Mouse (Mus musculus) heart, adult 9 months (tissue): ENCODE data around the gene Tmem50a.
A peak's percentile ranks its signal among the peaks of the same experiment; 100 is the strongest.

Experiments used
- DNase-seq, 2 experiments: peaks; one replicate each; pipeline ENCODE4 v3.0.0; 2022; ENCODE audit warnings: low spot score in 2 of 2

Tmem50a gene

DNA sequence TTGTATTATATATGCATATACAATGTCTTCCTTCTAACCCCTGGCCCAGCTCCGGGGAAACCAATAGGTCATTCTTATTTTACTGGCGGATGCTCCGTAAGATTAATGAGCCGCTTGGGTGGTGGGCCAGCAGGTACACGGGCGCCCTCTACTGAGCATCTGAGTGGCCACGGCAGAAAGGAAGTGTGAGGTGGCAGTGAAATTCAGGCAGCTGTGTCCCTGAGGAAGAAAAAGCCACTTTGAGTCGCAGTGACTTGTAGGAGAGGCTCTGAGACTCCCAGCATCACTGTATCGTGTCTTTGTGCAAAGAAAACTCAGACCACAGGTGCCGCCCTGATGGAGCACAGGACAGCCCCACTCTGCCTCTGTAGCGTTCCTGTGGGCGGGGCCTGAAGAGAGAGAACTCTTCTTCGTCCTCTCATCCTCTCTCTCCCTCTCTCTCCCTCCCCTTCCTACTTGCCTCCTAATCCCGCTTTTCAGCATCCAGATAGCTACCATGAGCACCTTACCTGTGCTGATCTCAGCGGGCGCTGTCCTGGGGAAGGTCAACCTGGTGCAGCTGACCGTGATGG is 35.3 kb downstream of the Tmem50a start:
- DNase-seq: peak in 1 of 2 experiments; percentile 58

DNA sequence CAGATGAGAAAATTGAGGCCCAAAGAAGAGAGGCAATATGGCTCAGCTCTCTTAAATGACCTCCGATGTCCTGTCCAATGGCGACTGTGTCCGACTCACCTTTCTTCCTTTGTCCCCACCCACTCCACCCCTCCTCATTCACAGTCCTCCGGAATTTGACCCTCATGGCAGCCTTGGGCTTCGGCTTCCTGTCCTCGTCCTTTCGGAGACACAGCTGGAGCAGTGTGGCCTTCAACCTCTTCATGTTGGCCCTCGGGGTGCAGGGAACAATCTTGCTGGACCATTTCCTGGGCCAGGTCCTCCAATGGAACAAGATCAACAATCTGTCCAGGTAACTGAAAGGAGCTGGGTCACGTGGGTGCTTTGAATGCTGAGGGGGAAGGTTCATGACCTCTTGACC is 38.7 kb downstream of the Tmem50a start:
- no peak for DNase-seq

DNA sequence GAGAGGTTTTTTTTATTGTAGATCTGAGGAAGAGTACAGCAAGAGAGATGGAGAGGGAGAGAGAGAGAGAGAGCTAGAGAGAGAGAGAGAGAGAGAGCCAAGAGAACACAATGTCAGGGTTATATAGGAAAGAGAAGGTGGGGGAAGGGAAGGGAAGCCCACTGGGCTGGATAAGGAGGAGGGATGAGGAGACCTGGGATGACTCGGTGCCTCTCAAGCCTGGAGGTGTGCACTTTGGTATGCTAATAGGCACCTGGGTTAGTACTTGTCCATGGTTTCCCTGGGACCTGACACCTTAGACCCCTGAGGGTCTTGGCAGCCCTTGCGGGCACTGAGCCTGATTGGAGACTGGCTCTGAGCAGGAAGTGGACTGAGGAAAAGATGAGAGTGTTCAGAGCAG is 42.9 kb downstream of the Tmem50a start:
- no peak for DNase-seq

DNA sequence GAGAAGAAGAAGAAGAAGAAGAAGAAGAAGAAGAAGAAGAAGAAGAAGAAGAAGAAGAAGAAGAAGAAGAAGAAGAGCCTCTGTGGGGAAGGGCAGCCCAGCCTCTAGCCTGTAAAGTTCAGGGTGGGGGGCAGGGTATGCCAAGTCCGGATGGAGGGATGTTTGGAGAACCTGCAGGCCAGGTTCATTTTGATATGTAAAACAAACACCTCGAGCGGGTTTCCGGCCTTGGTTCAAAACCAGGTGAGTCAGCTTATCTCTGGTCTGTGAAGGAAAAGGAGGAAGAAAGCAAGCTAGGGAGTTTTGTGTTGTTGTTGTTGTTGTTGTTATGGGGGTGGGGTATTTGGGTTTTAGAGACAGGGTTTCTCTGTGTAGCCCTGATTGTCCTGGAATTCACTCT is 43.3 kb downstream of the Tmem50a start:
- no peak for DNase-seq

DNA sequence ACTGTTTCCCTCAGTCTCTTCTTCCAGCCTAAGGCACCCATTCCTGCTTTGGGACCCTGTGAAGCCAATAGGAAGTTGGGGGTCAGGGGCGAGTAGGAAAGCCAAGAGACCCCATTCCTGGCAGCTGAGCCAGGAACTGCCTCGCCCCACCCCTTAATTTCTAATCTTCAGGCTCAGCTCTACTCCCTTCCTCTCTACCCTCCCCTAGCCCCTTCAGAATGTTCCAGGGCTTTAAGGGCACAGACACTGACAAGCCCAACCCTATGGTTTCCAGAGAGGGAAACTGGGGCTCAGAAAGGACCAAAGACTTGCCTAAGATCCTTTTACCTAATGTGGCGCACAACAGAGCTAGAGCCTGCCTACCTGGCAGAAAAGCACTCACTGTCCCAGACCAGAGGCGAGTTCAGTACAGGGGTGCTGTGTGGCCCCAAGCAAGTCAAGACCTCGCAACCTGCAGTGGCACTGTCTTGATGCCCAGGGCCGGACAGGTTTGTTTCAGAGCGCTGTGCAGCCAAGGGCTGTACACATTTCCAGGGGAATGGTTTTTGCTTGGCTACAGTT is 44.9 kb downstream of the Tmem50a start:
- DNase-seq: no peak

DNA sequence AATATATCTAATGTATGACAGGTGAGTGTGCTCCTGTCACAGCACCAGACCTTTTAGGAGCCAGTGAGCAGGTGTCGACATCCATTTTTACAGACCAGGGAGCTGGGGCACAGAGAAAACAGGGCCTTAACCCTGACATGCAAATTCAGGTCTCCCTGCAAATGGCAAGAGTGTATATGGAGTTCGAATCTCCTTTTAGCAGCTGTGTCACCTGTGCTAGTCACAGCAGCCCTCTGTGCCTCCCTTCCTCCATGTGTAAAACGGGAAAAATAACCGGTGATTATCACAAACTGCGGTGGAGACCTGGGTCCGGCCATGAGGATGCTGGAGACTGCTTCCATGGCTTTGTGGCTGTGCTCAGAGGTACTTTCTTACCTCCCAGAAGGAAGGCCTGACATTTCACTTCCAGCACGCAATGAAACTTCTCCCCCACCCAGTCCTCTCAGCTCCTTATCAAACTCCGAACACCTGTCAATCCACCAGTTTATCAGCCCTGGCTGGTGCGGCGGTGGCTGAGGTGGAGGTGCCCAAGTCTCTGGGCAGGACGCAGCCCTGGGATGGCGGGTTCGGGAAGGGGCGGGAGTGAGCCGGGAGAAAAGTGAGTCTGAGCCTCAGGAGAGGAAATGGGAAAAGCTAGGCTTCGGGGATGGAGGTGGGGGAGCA is 45.6 kb downstream of the Tmem50a start:
- DNase-seq: no peak

DNA sequence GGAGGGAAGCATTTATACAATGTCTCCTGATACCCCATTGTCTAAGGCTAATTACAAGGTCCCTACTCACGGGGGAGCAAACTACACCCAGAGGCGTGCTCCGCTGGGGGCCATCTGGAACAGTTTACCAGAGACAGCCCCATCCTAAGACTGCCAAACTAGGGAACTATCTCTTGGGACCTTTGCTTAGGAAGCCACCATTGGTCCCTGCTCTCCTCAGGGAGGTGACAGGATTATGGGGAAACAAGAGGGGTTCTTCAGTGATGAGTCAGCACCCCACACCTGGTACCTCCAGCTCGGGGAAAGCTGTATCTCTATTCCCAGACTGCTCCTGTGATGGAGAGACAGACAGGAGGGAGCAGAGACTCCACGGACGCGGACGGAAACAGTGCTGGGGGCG is 46.3 kb downstream of the Tmem50a start:
- no peak for DNase-seq

DNA sequence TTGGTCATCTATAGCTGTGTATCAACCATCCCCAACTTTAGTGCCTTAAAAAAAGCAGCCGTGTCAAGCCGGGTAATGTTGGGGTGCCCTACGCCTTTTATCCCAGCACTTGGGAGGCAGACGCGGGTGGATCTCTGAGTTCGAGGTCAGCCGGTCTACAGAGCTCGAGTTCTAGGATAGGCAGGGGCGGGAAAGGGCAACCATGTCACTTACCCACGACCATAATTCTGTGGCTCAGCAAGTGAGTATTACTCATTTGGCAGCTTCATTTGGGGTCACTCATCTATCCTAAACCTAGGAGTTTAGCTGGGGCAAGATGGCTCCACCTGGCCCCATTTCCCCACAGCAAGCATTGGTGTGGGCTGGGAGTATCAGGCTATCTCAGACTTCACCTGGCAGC is 46.8 kb downstream of the Tmem50a start:
- no peak for DNase-seq

DNA sequence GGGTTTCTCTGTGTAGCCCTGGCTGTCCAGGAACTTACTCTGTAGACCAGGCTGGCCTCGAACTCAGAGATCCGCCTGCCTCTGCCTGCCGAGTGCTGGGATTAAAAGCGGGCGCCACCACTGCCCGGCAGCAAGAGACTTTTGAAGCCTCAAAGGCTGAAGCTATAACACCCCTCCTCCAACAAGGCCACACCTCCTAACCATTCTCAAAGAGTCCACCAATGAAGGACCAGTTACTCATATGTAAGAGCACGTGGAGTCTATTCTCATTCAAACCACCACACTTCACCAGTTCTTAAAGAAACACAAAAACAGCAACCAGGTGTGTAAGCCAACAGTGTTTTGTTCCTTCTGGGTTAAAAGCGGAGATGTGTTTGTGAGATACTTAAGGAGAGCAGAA is 47.2 kb downstream of the Tmem50a start:
- no peak for DNase-seq

DNA sequence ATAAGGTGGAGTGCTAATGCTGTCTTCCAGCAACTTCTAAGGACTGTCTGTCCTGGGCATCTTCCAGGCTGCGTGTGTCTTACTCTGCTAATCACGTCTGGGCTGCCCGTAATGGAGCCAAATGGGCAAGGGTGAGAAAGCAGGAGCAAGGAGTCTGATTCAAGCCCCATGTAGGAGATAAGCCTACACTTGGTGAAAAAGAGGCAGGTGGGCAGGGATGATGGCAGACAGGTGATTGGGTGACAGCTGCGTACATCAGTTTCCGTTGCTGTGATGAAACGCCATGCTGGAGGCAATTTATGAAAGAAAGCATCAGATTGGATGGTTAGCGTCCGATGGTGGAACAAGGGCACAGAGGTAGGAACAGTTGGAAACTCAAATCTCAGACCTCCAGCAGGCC is 47.6 kb downstream of the Tmem50a start:
- no peak for DNase-seq

DNA sequence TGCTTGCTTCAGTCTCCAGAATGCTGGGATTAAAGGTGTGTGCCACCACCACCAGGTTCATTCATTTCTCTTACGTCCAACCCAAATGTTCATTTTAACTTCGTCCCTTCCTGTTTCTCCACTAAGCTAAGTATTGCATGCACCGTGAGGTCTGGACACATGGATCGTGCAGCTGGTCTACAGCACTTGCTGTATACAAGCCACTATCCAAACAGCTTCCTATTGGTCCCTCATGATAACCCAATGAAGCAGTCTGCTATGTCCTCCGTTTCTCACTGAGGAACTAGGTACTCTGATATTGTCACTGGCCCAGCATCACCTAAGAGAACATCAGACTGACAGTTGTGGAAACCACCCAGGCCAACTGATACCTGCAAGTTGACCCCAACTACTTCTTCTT is 49.0 kb downstream of the Tmem50a start:
- no peak for DNase-seq

DNA sequence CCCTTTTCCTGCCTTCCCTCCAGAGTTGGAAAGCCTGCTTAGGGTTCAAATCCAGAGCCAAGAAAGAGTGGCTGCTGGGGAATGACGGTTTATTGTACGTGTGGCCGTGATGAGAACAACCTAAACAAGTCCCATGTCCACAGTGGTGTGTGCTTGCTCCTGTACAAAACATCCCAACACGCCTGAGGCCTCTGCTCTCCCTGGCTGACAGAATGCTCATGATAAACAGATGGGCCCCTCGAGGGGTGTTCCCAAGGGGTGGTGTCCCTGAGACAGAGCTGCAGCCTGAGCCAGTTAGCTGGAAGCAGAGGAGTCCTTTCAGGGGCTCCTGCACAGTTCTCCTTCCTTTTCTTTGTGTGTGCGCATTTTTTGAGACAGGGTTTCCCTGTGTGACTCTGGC is 49.5 kb downstream of the Tmem50a start:
- no peak for DNase-seq

DNA sequence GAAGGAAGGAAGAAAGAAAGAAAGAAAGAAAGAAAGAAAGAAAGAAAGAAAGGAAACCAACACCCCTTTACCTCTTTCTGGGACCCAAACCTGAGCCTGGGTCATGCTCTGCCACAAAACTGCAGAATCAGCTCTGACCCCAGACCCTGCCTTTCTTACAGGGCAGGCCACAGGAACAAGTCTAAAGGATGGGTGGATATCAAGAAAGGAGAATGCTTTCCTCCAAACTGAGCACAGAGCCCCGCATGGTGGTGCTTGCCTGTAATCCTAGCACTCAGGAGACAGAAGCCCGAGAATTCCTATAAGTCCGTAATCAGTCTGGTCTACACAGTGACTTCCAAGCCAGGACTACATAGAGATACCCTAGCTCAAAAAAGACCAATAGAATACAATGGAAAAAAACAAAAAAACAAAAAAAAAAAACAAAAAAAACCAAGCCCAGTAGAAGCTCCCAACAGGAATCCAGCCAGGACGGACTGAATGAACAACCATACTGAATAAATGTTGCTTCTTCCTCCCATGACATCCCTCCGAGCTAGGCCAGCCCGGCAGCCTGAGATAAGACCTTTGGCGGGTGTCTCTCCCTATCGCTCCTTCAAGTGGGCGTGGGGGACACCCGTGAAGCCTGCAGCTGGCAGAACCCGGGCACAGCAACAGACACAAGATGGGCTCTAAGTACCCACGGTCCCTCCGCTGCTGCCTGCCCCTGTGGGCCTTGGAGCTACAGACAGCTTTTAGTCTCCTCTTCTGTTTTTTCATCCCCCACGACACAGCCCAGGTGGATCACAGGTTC is 50.7 kb downstream of the Tmem50a start, which contains the start of gene Rhd:
TSS of gene Rhd (plus strand) at position 600 of the 793 bp plus-strand sequence.
- no peak for DNase-seq

DNA sequence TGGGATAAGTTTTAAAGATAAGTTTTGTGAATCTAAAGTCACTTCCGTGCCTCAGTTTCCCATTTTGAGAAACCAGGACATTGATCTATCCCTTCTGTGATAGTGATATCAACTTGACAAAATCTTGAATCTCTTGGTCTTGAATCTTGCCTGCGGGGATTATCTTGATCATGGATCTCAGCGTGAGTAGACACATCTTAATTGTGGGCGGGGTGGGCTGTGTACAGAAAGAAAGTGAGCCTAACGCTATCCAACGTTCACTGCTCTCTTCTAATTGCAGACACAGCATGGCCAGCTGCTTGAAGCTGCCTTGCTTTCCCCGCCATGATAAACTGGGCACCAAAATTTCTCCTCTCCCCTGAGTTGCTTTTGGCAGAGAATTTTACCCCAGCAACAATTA is 51.8 kb downstream of the Tmem50a start:
- no peak for DNase-seq

DNA sequence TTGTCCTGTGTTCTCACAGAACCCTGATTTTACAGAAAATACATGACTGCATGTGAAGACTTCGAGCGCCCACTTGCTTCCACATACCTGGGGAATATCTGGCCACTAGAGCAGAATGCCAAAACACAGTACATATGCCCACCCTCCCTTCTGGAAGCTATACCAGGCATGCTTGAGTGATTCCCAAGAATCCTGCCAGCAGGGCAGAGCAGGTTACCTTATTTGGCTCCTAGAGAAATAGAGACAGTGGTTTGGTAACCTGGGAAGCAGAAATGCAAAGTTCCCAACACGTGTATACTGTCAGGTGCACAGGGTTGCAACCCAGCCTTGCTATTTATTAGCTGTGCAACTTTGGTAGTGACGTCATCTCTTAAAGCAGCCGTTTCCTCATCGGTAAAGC is 52.9 kb downstream of the Tmem50a start:
- DNase-seq: no peak

DNA sequence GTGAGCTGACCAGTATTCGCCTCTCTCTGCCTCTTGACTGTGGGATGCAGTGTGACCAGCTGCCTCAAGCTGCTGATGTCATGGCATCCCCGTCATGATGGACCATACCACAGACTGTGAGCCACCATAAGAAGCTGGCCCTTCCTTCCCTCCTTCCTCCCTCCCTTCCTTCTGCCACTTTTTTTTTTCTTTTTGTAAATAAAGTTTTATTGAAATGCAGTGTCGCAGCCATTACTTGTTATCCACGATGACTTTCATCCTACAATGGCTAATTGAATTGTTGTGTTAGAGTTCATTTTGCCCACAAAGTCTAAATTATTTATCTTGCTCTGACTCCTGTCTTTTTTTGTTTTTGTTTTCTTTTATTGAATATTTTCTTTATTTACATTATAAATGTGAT is 56.3 kb downstream of the Tmem50a start:
- DNase-seq: no peak

DNA sequence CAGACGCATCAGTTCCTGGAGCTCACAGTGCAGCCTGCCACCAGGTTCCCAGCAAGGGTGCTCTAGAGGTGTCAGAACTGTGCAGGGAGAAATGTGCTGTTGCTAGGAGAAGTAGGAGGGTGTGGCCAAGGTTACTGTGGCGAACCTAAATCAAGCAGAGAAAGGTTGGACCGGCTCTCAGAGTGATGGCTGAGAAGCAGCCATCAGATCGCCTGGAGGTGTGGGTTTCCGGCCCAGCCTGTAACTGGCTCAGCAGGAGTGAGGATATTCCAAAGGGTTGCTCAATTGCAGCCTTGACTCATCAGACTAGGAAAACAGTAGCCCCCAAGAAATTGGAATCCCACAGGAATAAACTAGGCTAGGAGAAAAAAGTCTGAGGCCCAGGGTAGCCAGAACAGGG is 58.3 kb downstream of the Tmem50a start:
- DNase-seq: no peak

DNA sequence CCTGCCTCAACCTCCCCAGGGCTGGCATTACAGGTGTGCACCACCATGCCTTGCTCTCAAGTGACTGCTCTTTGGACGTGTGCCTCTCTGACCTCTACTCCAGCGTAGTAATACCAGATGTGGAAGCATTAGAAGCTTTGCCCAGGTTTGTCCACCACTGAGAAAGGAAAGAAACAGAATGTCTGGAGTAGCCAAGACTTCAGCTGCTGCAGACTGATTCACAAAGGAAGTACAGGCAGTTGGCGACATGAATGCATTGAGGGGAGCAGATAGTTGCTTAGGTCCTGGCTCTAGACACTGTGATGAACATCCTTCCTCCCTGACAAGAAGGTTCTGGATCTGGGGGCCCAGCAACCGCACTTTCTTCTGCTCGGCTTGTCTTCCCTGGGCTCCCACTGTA is 58.8 kb downstream of the Tmem50a start:
- no peak for DNase-seq

DNA sequence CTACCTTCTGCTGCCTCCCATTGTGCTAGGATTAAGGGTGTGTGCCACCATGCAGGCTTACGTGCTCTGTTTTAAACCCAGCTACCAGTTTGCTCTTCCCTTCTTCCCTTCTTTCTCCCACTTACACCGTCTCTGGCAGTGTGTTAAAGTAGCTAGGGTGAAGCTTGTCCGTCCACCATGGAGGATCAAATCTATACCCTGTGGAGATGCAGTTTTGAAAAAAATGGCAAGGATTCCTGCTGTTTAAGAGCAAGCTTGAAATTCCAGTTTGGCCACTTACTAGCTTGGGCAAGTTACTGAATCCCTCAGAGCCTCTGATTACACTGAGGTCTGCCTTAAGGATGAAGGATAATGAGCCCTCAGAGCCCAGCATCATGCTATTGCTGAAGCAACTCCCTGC is 59.5 kb downstream of the Tmem50a start:
- DNase-seq: no peak

DNA sequence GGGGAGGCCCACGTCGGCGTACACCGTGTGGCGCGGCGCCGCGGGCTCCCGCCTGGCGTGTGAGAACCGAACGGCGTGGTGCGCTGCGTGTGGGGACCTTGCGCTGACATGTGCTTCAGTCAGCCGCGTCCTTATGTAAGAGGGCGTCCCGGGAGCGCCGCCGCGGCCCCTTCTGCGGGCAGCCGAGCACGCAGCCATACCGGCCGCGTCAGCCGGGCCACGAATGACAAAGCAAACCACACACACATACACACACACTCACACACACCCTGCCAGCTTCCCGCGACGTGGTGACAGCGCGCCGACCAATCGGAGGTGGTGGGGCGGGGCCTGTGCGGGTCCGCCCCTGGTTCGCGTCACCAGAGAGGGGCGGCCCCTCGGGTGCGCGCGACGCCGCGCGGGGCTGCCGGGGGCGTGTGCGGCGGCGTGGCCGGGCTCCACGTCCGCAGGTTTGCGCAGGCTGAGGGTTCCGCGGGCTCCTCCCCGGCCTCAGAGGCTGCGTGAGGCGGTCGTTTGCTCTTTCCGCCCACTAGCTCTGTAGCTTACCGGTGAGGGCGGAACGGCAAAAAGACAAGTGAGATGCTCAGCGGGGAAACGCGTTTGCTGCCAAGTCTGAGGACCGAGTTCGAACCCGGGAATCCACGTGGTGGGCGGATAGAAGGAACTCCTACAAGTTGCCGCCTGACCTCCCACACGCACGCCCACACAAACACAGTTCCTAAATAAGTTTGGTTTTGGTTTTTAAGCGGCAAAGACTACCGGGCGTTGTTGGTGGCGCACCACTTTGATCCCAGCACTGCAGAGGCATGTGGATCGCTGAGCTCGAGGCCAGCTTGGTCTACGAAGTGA is 61.0 kb downstream of the Tmem50a start:
- DNase-seq: peak; percentile 93 to 94

DNA sequence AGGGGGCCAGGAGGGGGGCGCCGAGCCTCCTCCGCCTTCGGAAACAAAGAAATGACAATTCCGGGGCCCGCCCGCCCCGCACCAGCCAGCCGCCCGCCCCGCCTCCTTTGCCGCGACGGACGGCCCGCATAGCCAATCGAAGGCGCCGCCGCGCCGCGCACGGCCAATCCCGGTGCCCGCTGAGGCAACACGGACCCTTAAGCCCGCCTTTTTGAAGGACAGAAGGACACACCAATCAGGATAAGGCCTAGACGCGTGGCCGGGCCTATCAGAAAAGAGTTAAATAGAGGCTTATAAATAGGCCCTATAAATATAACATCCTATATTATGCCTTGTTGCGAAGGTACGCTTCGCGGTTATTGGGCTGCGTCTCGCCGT is 61.6 kb downstream of the Tmem50a start, which contains the start of gene Maco1:
TSS of gene Maco1 (minus strand) at position 87 of the 378 bp plus-strand sequence.
- peak; percentile 100 for DNase-seq
